Mouse (Mus musculus): Measurements from ENCODE around the gene Rptor. TPM values are rescaled to one million over a fixed set of nuclear protein-coding genes. Genes with fewer than 3 reads are reported as not detected.

Gene Rptor
- total and polyA plus RNA-seq, 3 experiments, result 33.9 to 34.9 TPM; not detected in 1

- no peak overlapping the region for H3K4me3 ChIP-seq (ENCODE audit: control insufficient read depth in 1 of 2, insufficient read depth in 1 of 2, low read depth in 2 of 2, low read length in 2 of 2)
- no peak overlapping the region for H3K9ac ChIP-seq (ENCODE audit: control insufficient read depth, low read depth, low read length, poor library complexity, severe bottlenecking)
- H3K9me3 ChIP-seq (replicated peaks; ENCODE audit: insufficient read depth, low read length), result no peaks in the 10 kb centered on the region
- TF ChIP-seq RCOR1 (IDR thresholded peaks at IDR 0.05; ENCODE audit: low read depth, low read length) (no peak), GABPA (IDR thresholded peaks at IDR 0.05; ENCODE audit: low read depth, low read length) (no peak), CHD2 (IDR thresholded peaks at IDR 0.05; ENCODE audit: low read length) (no peak), MYC (IDR thresholded peaks at IDR 0.05; ENCODE audit: low read depth, low read length) (no peak), RAD21 (IDR thresholded peaks at IDR 0.05; ENCODE audit: low read depth, low read length) (no peak), MAX (IDR thresholded peaks at IDR 0.05; ENCODE audit: low read length) (no peak), MAZ (IDR thresholded peaks at IDR 0.05; ENCODE audit: low read depth, low read length) (no peak), HCFC1 (IDR thresholded peaks at IDR 0.05; ENCODE audit: low read depth, low read length) (no peak), JUND (IDR thresholded peaks at IDR 0.05; ENCODE audit: low read depth, low read length) (no peak), BHLHE40 (IDR thresholded peaks at IDR 0.05; ENCODE audit: borderline replicate concordance, low read depth, low read length) (no peak), POLR2AphosphoS2 (IDR thresholded peaks at IDR 0.05; ENCODE audit: low read length) (no peak), ZNF384 (IDR thresholded peaks at IDR 0.05; ENCODE audit: low read depth, low read length) (no peak), SIN3A (IDR thresholded peaks at IDR 0.05; ENCODE audit: low read length) (no peak), CTCF (IDR thresholded peaks at IDR 0.05 in 2 of 3, conservative IDR thresholded peaks at IDR 0.05 in 1 of 3; ENCODE audit: control insufficient read depth in 1 of 3, insufficient read depth in 1 of 3, low read depth in 2 of 3, low read length in 3 of 3, poor library complexity in 1 of 3, severe bottlenecking in 1 of 3) (no peak), MAFK (IDR thresholded peaks at IDR 0.05; ENCODE audit: borderline replicate concordance, low read depth, low read length) (no peak), USF2 (IDR thresholded peaks at IDR 0.05; ENCODE audit: borderline replicate concordance in 1 of 2, insufficient read depth in 1 of 2, low read depth in 1 of 2, low read length in 2 of 2) (no peak), ZMIZ1 (IDR thresholded peaks at IDR 0.05; ENCODE audit: low read depth, low read length) (no peak)
- H3K4me1 ChIP-seq (ENCODE audit: control insufficient read depth in 1 of 2, insufficient read depth in 2 of 2, low read length in 2 of 2), result no peaks in the 10 kb centered on the region
- peaks cover 4 to 12% of the 10 kb centered on the region in 2 experiments for H3K27me3 ChIP-seq (ENCODE audit: control insufficient read depth in 1 of 2, insufficient read depth in 2 of 2, low read length in 2 of 2)
- H3K36me3 ChIP-seq (ENCODE audit: control insufficient read depth in 1 of 2, insufficient read depth in 2 of 2, low read length in 2 of 2), result no peaks in the 10 kb centered on the region
- no peak overlapping the region for H3K27ac ChIP-seq (ENCODE audit: control insufficient read depth, low read depth, low read length)
- H3K79me2 ChIP-seq (ENCODE audit: control insufficient read depth, insufficient read depth, low read length, poor library complexity), result no peaks in the 10 kb centered on the region
- DNase-seq (ENCODE audit: low read depth, low spot score), result no peak
Observed at GRCm38 (mm10) chr11:119566188-119566587, 36.5 kb upstream of the Rptor start.

GRCm38 (mm10) chr11:119572316-119573010, 30.2 kb upstream of the Rptor start:
- TF ChIP-seq RAD21 (IDR thresholded peaks at IDR 0.05; ENCODE audit: low read depth, low read length), result no peak
- TF ChIP-seq GABPA (IDR thresholded peaks at IDR 0.05; ENCODE audit: low read depth, low read length), result no peak
- TF ChIP-seq MYC (IDR thresholded peaks at IDR 0.05; ENCODE audit: low read depth, low read length), result no peak
- TF ChIP-seq JUND (IDR thresholded peaks at IDR 0.05; ENCODE audit: low read depth, low read length), result no peak
- TF ChIP-seq ZNF384 (IDR thresholded peaks at IDR 0.05; ENCODE audit: low read depth, low read length), result no peak
- TF ChIP-seq TCF12 (IDR thresholded peaks at IDR 0.05; ENCODE audit: low read depth, low read length), result no peak
- TF ChIP-seq MXI1 (IDR thresholded peaks at IDR 0.05; ENCODE audit: low read depth, low read length), result no peak
- TF ChIP-seq SMC3 (IDR thresholded peaks at IDR 0.05; ENCODE audit: low read depth, low read length), result no peak
- Histone ChIP-seq H3K79me2 (ENCODE audit: control insufficient read depth, insufficient read depth, low read length, poor library complexity) (no peaks in the 10 kb centered on the region), H3K4me3 (ENCODE audit: control insufficient read depth in 1 of 2, insufficient read depth in 1 of 2, low read depth in 2 of 2, low read length in 2 of 2) (no peak overlapping the region), H3K27me3 (ENCODE audit: control insufficient read depth in 1 of 2, insufficient read depth in 2 of 2, low read length in 2 of 2) (peaks cover 6 to 10% of the 10 kb centered on the region in 2 experiments), H3K36me3 (ENCODE audit: control insufficient read depth in 1 of 2, insufficient read depth in 2 of 2, low read length in 2 of 2) (no peaks in the 10 kb centered on the region), H3K9me3 (replicated peaks; ENCODE audit: insufficient read depth, low read length) (no peaks in the 10 kb centered on the region), H3K4me1 (ENCODE audit: control insufficient read depth in 1 of 2, insufficient read depth in 2 of 2, low read length in 2 of 2) (no peaks in the 10 kb centered on the region), H3K27ac (ENCODE audit: control insufficient read depth, low read depth, low read length) (no peak overlapping the region), H3K9ac (ENCODE audit: control insufficient read depth, low read depth, low read length, poor library complexity, severe bottlenecking) (no peak overlapping the region)
- DNase-seq (ENCODE audit: low read depth, low spot score), result no peak

Data from MEL (cell line).